ENCODE assay signal across 23 mouse cellular contexts in genomic region chr1:184628566-184629168, GRCm38 (mm10).
DNase-seq lines count a peak whose midpoint lies in the region; ATAC-seq lines count a peak whose summit lies in the region.
"Had no signal": no experiment of that assay in that cellular context is flagged by ENCODE, and none has a peak within 500 bp of the region (broad histone marks: within the 10 kb centered on the region; RNA-seq: fewer than 3 reads in every experiment).

No protein-coding gene starts in this region.

- H3K27me3 ChIP-seq in heart, embryonic 11.5 days (ENCODE audit: control insufficient read depth, insufficient read depth, low read length): no peaks in the 10 kb centered on the region
- H3K27me3 ChIP-seq in hindbrain, embryonic 16.5 days (replicated peaks; ENCODE audit: control insufficient read depth, insufficient read depth, low read length): no peaks in the 10 kb centered on the region
- H3K27me3 ChIP-seq: embryonic facial prominence, embryonic 12.5 days; forebrain, embryonic 12.5 days; hindbrain, embryonic 12.5 days; neural tube, embryonic 12.5 days; stomach, embryonic 15.5 days had no signal

- H3K4me3 ChIP-seq in heart, embryonic 11.5 days (ENCODE audit: low read depth, low read length): no peak overlapping the region
- H3K4me3 ChIP-seq in macrophage (ENCODE audit: inconsistent target): no peak overlapping the region
- no peak overlapping the region for H3K4me3 ChIP-seq in hindbrain, embryonic 16.5 days (ENCODE audit: low read length)
- H3K4me3 ChIP-seq: embryonic facial prominence, embryonic 12.5 days; erythroblast, embryonic 14.5 days; forebrain, embryonic 12.5 days; hindbrain, embryonic 12.5 days; neural tube, embryonic 12.5 days; stomach, embryonic 15.5 days had no signal

- no peaks in the 10 kb centered on the region for H3K36me3 ChIP-seq in heart, embryonic 11.5 days (ENCODE audit: control insufficient read depth, insufficient read depth, low read length)
- no peaks in the 10 kb centered on the region for H3K36me3 ChIP-seq in macrophage (ENCODE audit: inconsistent target)
- no peaks in the 10 kb centered on the region for H3K36me3 ChIP-seq in hindbrain, embryonic 16.5 days (ENCODE audit: control insufficient read depth, insufficient read depth, low read length)
- H3K36me3 ChIP-seq: embryonic facial prominence, embryonic 12.5 days; forebrain, embryonic 12.5 days; hindbrain, embryonic 12.5 days; neural tube, embryonic 12.5 days; stomach, embryonic 15.5 days had no signal

- H3K27ac ChIP-seq in heart, embryonic 11.5 days (ENCODE audit: low read depth, low read length): peak overlapping the region; percentile 18
- peak overlapping the region; percentile 14 for H3K27ac ChIP-seq in macrophage
- H3K27ac ChIP-seq in hindbrain, embryonic 16.5 days (ENCODE audit: low read depth, low read length): no peak overlapping the region
- H3K27ac ChIP-seq: embryonic facial prominence, embryonic 12.5 days; forebrain, embryonic 12.5 days; hindbrain, embryonic 12.5 days; neural tube, embryonic 12.5 days; stomach, embryonic 15.5 days had no signal

- no peak overlapping the region for H3K4me2 ChIP-seq in heart, embryonic 11.5 days
- no peak overlapping the region for H3K4me2 ChIP-seq in hindbrain, embryonic 16.5 days (ENCODE audit: low read length)
- H3K4me2 ChIP-seq: embryonic facial prominence, embryonic 12.5 days; forebrain, embryonic 12.5 days; hindbrain, embryonic 12.5 days; neural tube, embryonic 12.5 days; stomach, embryonic 15.5 days had no signal

- DNase-seq in heart, postnatal 25 days (ENCODE audit: low spot score): no peak
- DNase-seq in 416B (ENCODE audit: low read depth): peak; percentile 51
- no peak for DNase-seq in urinary bladder, postnatal 10 days (ENCODE audit: low spot score)
- DNase-seq in spleen, postnatal 36 days (ENCODE audit: low spot score in 2 of 2): no peak
- DNase-seq: adrenal gland, postnatal 10 days; cerebellum, adult 18-20 months; cerebellum, postnatal 14 days; kidney, adult 18-20 months; kidney, postnatal 14 days; lung, adult 18-20 months; lung, postnatal 14 days; midbrain, embryonic 14.5 days; thymus, postnatal 36 days had no signal

- no peak; the same call in 1 of the 2 replicates for ATAC-seq in heart, embryonic 11.5 days (replicated peaks; ENCODE audit: insufficient number of reproducible peaks, low FRiP score, low TSS enrichment)
- ATAC-seq in erythroblast, adult 5-6 weeks (replicated peaks; ENCODE audit: low FRiP score, poor library complexity, severe bottlenecking): peak; percentile 17; the same call in 1 of the 2 replicates
- ATAC-seq in hindbrain, embryonic 16.5 days: no peak

- no peaks in the 10 kb centered on the region for H3K79me2 ChIP-seq in macrophage (ENCODE audit: inconsistent target)

- H3K4me1 ChIP-seq in heart, embryonic 11.5 days (ENCODE audit: control insufficient read depth, insufficient read depth, low read length): peaks cover 9% of the 10 kb centered on the region; the same call in 1 of the 2 replicates
- H3K4me1 ChIP-seq in hindbrain, embryonic 16.5 days (ENCODE audit: control insufficient read depth, insufficient read depth, low read depth, low read length): no peaks in the 10 kb centered on the region
- H3K4me1 ChIP-seq: embryonic facial prominence, embryonic 12.5 days; forebrain, embryonic 12.5 days; hindbrain, embryonic 12.5 days; neural tube, embryonic 12.5 days; stomach, embryonic 15.5 days had no signal

- no peak overlapping the region for H3K9ac ChIP-seq in heart, embryonic 11.5 days (ENCODE audit: low read depth, low read length)
- H3K9ac ChIP-seq in hindbrain, embryonic 16.5 days (ENCODE audit: low read depth, low read length): no peak overlapping the region
- H3K9ac ChIP-seq: embryonic facial prominence, embryonic 12.5 days; forebrain, embryonic 12.5 days; hindbrain, embryonic 12.5 days; neural tube, embryonic 12.5 days; stomach, embryonic 15.5 days had no signal

- H3K9me3 ChIP-seq in heart, embryonic 11.5 days (replicated peaks; ENCODE audit: control insufficient read depth, low read length): no peaks in the 10 kb centered on the region
- H3K9me3 ChIP-seq in hindbrain, embryonic 16.5 days (ENCODE audit: control insufficient read depth, low read length): no peaks in the 10 kb centered on the region
- H3K9me3 ChIP-seq: embryonic facial prominence, embryonic 12.5 days; forebrain, embryonic 12.5 days; hindbrain, embryonic 12.5 days; neural tube, embryonic 12.5 days; stomach, embryonic 15.5 days had no signal

- intact Hi-C loops in heart, postnatal 25 days (cut with DNase I): no loop called here

- 73% methylated on average over 3 of the region's 3 CpGs for WGBS in heart, embryonic 11.5 days (ENCODE audit: insufficient replicate concordance)
- 79% methylated on average over 3 of the region's 3 CpGs for WGBS in macrophage (ENCODE audit: missing documents)
- 76% methylated on average over 3 of the region's 3 CpGs for WGBS in hindbrain, embryonic 16.5 days
